Mouse (Mus musculus) testis, adult 2 months (tissue): ENCODE data around the gene Cacna2d4.

ENCODE experiments used
- CTCF ChIP-seq: fragments of 200-500 bp; IDR thresholded peaks from 2 replicates; pipeline ENCODE4 v1.5.1; 2012; ENCODE audit warnings: low read depth, mild to moderate bottlenecking, inconsistent platforms, low read length, moderate library complexity; ENCODE audit not compliant: control insufficient read depth, insufficient read depth, insufficient replicate concordance
- POLR2A ChIP-seq: fragments of 200-500 bp; IDR thresholded peaks from 2 replicates; pipeline ENCODE4 v1.6.1; 2012; ENCODE audit warnings: low read depth, mild to moderate bottlenecking, inconsistent platforms, low read length, moderate library complexity; ENCODE audit not compliant: control insufficient read depth

GRCm38 (mm10) chr6:119228861-119229603 is 7.3 kb upstream of the Cacna2d4 start:
- TF ChIP-seq CTCF: no peak
- no peak for TF ChIP-seq POLR2A
